Mouse (Mus musculus): ENCODE measurements around the gene Psg17.
"Not testable (repeated sequence)": the region's sequence is repeated elsewhere in the genome, so short reads cannot be mapped to it uniquely, and the experiment has no call there.

The Psg17 gene

GRCm38 (mm10) chr7:18798420-18798819 lies 23.0 kb downstream of the Psg17 start, which contains the start of gene Psg19:
Gene Psg19, minus strand, starts transcription at chr7:18798520.
- ChIA-PET POLR2A (interaction anchor here in 1 of 4 experiments (0.6 kb wide), 1 partner anchor 74 kb away, joined by 4 read pairs; no protein-coding TSS in a partner anchor), CTCF (interaction anchor here in 2 of 4 experiments (0.6 to 1.5 kb wide), 3 partner anchors 49 to 295 kb away, joined by 3 to 5 read pairs (median 3); no protein-coding TSS in a partner anchor)

- POLR2A ChIA-PET, CTCF ChIA-PET: not testable (repeated sequence)
Observed at GRCm38 (mm10) chr7:18790671-18791070, 30.7 kb downstream of the Psg17 start.

- POLR2A ChIA-PET, result not testable (repeated sequence)
- CTCF ChIA-PET, result interaction anchor here in 1 of 4 experiments (1.3 to 1.6 kb wide), 2 partner anchors 31 to 71 kb away, joined by 4 to 5 read pairs; no protein-coding TSS in a partner anchor
Observed at GRCm38 (mm10) chr7:18781301-18781700, 40.1 kb downstream of the Psg17 start.

GRCm38 (mm10) chr7:18779337-18779781 lies 42.0 kb downstream of the Psg17 start:
- CTCF ChIA-PET, result no interaction called here

More at GRCm38 (mm10) chr7:18779337-18779781, 42.0 kb downstream of the Psg17 start:
- POLR2A ChIA-PET, result interaction anchor here in 1 of 4 experiments (0.6 kb wide), 1 partner anchor 1884 kb away, joined by 7 read pairs; no protein-coding TSS in a partner anchor
